In the genomic region with DNA sequence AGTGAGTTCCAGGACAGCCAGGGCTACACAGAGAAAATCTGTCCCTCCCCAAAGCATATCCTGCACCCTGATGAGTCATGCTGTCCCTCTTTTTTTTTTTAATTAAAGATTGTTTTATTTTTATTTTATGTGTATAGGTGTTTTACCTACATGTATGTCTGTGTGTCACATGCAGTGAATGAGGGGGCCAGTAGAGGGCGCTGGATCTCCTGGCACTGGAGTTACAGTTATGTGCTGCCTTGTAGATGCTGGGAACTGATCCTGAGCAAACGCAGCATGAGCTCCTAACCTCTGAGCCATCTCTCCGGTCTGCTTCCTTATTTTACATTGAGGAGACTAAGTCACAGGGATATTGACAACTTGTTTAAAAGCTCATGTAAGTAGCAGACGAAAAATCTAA, we compare ENCODE assay signal across 11 mouse cellular contexts. TPM values are rescaled to one million over a fixed set of nuclear protein-coding genes. Genes with fewer than 3 reads are reported as not detected.
A peak's percentile ranks its signal among the peaks of the same experiment; 100 is the strongest.
DNase-seq lines count a peak whose midpoint lies in the region; ATAC-seq and TF ChIP-seq lines count a peak whose summit lies in the region.
"Had no signal": no experiment of that assay in that cellular context is flagged by ENCODE, and none has a peak within 500 bp of the region (broad histone marks: within the 10 kb centered on the region; RNA-seq: fewer than 3 reads in every experiment).

No protein-coding gene starts in this region.

- no peak for ATAC-seq in cerebellum, adult (ENCODE audit: insufficient number of reproducible peaks, low FRiP score, low TSS enrichment)
- ATAC-seq: midbrain, embryonic 15.5 days had no signal

- DNase-seq in cerebellum, adult 9-11 months: peak; percentile 39
- DNase-seq in lung, adult 2 months: no peak
- no peak for DNase-seq in lung, postnatal 25 days (ENCODE audit: low spot score)
- peak; percentile 38 for DNase-seq in kidney, postnatal 14 days
- DNase-seq in thymus, postnatal 0 days (ENCODE audit: low spot score): peak; percentile 59
- no peak for DNase-seq in left cerebral cortex, adult 8-10 months (ENCODE audit: low spot score in 2 of 2)
- no peak for DNase-seq in adrenal gland, postnatal 4 days (ENCODE audit: low spot score in 2 of 2)

- TF ChIP-seq CTCF in lung, adult 2 months (IDR thresholded peaks at IDR 0.05; ENCODE audit: insufficient read depth, low read length): peak; percentile 49

- no peak overlapping the region for H3K4me3 ChIP-seq in lung, adult 2 months (replicated peaks; ENCODE audit: extremely low read depth, low read depth, low read length)
- H3K4me3 ChIP-seq: midbrain, embryonic 15.5 days; stomach, embryonic 15.5 days had no signal

- WGBS in lung, adult 2 months: 72% methylated on average over 4 of the region's 4 CpGs

- H3K4me1 ChIP-seq in lung, adult 2 months (ENCODE audit: control insufficient read depth, insufficient read depth, low read length): peaks cover 13% of the 10 kb centered on the region

- no peak for TF ChIP-seq POLR2A in lung, adult 2 months (IDR thresholded peaks at IDR 0.05; ENCODE audit: borderline replicate concordance, extremely low read depth, low read depth, low read length)

RNA-seq across cellular contexts. Expression of a gene that starts 1.9 kb away (rescaled TPM):
- polyA plus RNA-seq in lung, adult 2 months (2012; rRNA removed): 12.6 and 19.1 TPM in 2 replicates
- polyA plus RNA-seq in thymus, postnatal 0 days (2015; fragmentation: Nextera tagmentation; extraction: Ambion mirVana): 1.7 and 2.3 TPM in 2 replicates
- 1 to 10 TPM; 1.0 to 2.0 (median 1.2) TPM for total RNA-seq in left cerebral cortex, adult 8-10 months (2022)
- total RNA-seq in adrenal gland, postnatal 4 days (2021): 1 to 10 TPM; 3.4 to 4.1 TPM

RNA-seq across cellular contexts. Expression of a gene that starts 5.2 kb away (rescaled TPM):
- polyA plus RNA-seq in lung, adult 2 months (2012; rRNA removed): not detected in 2 replicates
- not detected in 2 replicates for polyA plus RNA-seq in thymus, postnatal 0 days (2015; fragmentation: Nextera tagmentation; extraction: Ambion mirVana)
- total RNA-seq in left cerebral cortex, adult 8-10 months (2022): not detected
- total RNA-seq in adrenal gland, postnatal 4 days (2021): not detected
- polyA plus RNA-seq: large intestine, adult 2 months; midbrain, embryonic 15.5 days; stomach, embryonic 15.5 days had no signal

RNA-seq across cellular contexts. Expression of a gene that starts 12.3 kb away (rescaled TPM):
- 11.2 and 14.3 TPM in 2 replicates for polyA plus RNA-seq in lung, adult 2 months (2012; rRNA removed)
- polyA plus RNA-seq in thymus, postnatal 0 days (2015; fragmentation: Nextera tagmentation; extraction: Ambion mirVana): 150 and 176 TPM in 2 replicates
- not detected for total RNA-seq in left cerebral cortex, adult 8-10 months (2022)
- total RNA-seq in adrenal gland, postnatal 4 days (2021): 1 to 10 TPM; 1.4 to 1.7 TPM

RNA-seq across cellular contexts. Expression of a gene that starts 17.7 kb away (rescaled TPM):
- polyA plus RNA-seq in lung, adult 2 months (2012; rRNA removed): 0.65 and 1.4 TPM in 2 replicates
- polyA plus RNA-seq in thymus, postnatal 0 days (2015; fragmentation: Nextera tagmentation; extraction: Ambion mirVana): 19.8 and 26.0 TPM in 2 replicates
- 1 to 10 TPM in 1 of 4 experiments, under 1 TPM in 3; 0.39 to 1.1 (median 0.56) TPM for total RNA-seq in left cerebral cortex, adult 8-10 months (2022)
- 1 to 10 TPM; 4.8 to 5.6 TPM for total RNA-seq in adrenal gland, postnatal 4 days (2021)

RNA-seq across cellular contexts. Expression of a gene that starts 17.8 kb away (rescaled TPM):
- polyA plus RNA-seq in lung, adult 2 months (2012; rRNA removed): 47.7 and 58.1 TPM in 2 replicates
- 6.2 and 7.5 TPM in 2 replicates for polyA plus RNA-seq in thymus, postnatal 0 days (2015; fragmentation: Nextera tagmentation; extraction: Ambion mirVana)
- total RNA-seq in left cerebral cortex, adult 8-10 months (2022): 100 to 1,000 TPM in 3 of 4 experiments, 10 to 100 TPM in 1; 97.6 to 122 (median 112) TPM
- total RNA-seq in adrenal gland, postnatal 4 days (2021): 10 to 100 TPM; 45.9 to 53.3 TPM

Comparison
In these comparisons a context has a peak if more than half of its experiments do, and no peak if none do; other contexts are left out.
1. DNase-seq: peak in cerebellum, adult 9-11 months (single experiment), kidney, postnatal 14 days (single experiment) and thymus, postnatal 0 days (single experiment); none in lung, adult 2 months (single experiment), lung, postnatal 25 days (single experiment), left cerebral cortex, adult 8-10 months (0 of 2) and adrenal gland, postnatal 4 days (0 of 2).